In genomic region chr7:29213675-29214082, GRCm38 (mm10) we compare ENCODE assay signal across 8 mouse cellular contexts. TPM values are rescaled to one million over a fixed set of nuclear protein-coding genes. Genes with fewer than 3 reads are reported as not detected.
DNase-seq lines count a peak whose midpoint lies in the region; ATAC-seq lines count a peak whose summit lies in the region.

Gene Catsperg1, minus strand, starts transcription at chr7:29214035.

- 0 out of 2 replicates have a peak within 1 kb of the TSS, but pooled peaks have one; percentile 23 for H3K27ac ChIP-seq in forebrain, embryonic 15.5 days (replicated peaks)
- no peak within 1 kb of the TSS for H3K27ac ChIP-seq in liver, embryonic 11.5 days (ENCODE audit: low read depth, low read length)

- no peaks in the 10 kb centered on the region for H3K9me3 ChIP-seq in forebrain, embryonic 15.5 days
- H3K9me3 ChIP-seq in liver, embryonic 11.5 days (ENCODE audit: control insufficient read depth, low read length), result no peaks in the 10 kb centered on the region

- H3K9ac ChIP-seq in forebrain, embryonic 15.5 days (replicated peaks), result no peak within 1 kb of the TSS
- H3K9ac ChIP-seq in liver, embryonic 11.5 days (ENCODE audit: low read depth, low read length), result no peak within 1 kb of the TSS

- H3K27me3 ChIP-seq in forebrain, embryonic 15.5 days, result peaks cover 8% of the 10 kb centered on the region; the same call in 1 of the 2 replicates
- no peaks in the 10 kb centered on the region for H3K27me3 ChIP-seq in liver, embryonic 11.5 days (replicated peaks; ENCODE audit: control insufficient read depth, insufficient read depth, low read length)

- peaks cover 15% of the 10 kb centered on the region for H3K4me1 ChIP-seq in forebrain, embryonic 15.5 days
- peaks cover 10% of the 10 kb centered on the region for H3K4me1 ChIP-seq in liver, embryonic 11.5 days (replicated peaks; ENCODE audit: control insufficient read depth, insufficient read depth, low read length)

- peak within 1 kb of the TSS; percentile 31 for H3K4me3 ChIP-seq in forebrain, embryonic 15.5 days
- 0 out of 2 replicates have a peak within 1 kb of the TSS, but pooled peaks have one; percentile 7 for H3K4me3 ChIP-seq in liver, embryonic 11.5 days (ENCODE audit: low read depth, low read length)

- H3K4me2 ChIP-seq in forebrain, embryonic 15.5 days (replicated peaks), result peak within 1 kb of the TSS; percentile 46
- H3K4me2 ChIP-seq in liver, embryonic 11.5 days, result peak within 1 kb of the TSS; percentile 67

- no peaks in the 10 kb centered on the region for H3K36me3 ChIP-seq in forebrain, embryonic 15.5 days
- no peaks in the 10 kb centered on the region for H3K36me3 ChIP-seq in liver, embryonic 11.5 days (ENCODE audit: control insufficient read depth, insufficient read depth, low read length)

- 2% methylated on average over 20 of the region's 20 CpGs for WGBS in forebrain, embryonic 15.5 days
- WGBS in liver, embryonic 11.5 days, result 17% methylated on average over 20 of the region's 20 CpGs

- peak; percentile 42 for DNase-seq in right cerebral cortex, postnatal 4 days
- no peak for DNase-seq in right cerebral cortex, adult 2 months (ENCODE audit: low spot score in 2 of 2)
- DNase-seq in liver, embryonic 11.5 days (ENCODE audit: low spot score), result peak; percentile 46
- peak; percentile 87 for DNase-seq in retina, postnatal 1 day
- no peak for DNase-seq in right cerebral cortex, postnatal 36 days (ENCODE audit: low spot score in 2 of 2)
- no peak for DNase-seq in thymus, postnatal 14 days
- DNase-seq in thymus, postnatal 0 days (ENCODE audit: low spot score), result no peak

- peak; percentile 68 for ATAC-seq in forebrain, embryonic 15.5 days (replicated peaks)
- ATAC-seq in liver, embryonic 11.5 days (replicated peaks; ENCODE audit: low FRiP score), result no peak

RNA-seq across cellular contexts. Expression of gene Catsperg1, which starts in this region (rescaled TPM):
- 1.8 and 2.1 TPM in 2 replicates for polyA plus RNA-seq in forebrain, embryonic 15.5 days (2015; fragmentation: Nextera tagmentation; extraction: Ambion mirVana)
- polyA plus RNA-seq in liver, embryonic 11.5 days (2014; fragmentation: Nextera tagmentation; extraction: Ambion mirVana), result 0.31 and 0.64 TPM in 2 replicates
- polyA plus RNA-seq in thymus, postnatal 0 days (2015; fragmentation: Nextera tagmentation; extraction: Ambion mirVana), result 0.27 and 0.35 TPM in 2 replicates

Comparison
In these comparisons a context has a peak if more than half of its experiments do, and no peak if none do; other contexts are left out.
1. DNase-seq: peak in right cerebral cortex, postnatal 4 days (single experiment) and retina, postnatal 1 day (single experiment); none in right cerebral cortex, adult 2 months (0 of 2), right cerebral cortex, postnatal 36 days (0 of 2), thymus, postnatal 14 days (single experiment) and thymus, postnatal 0 days (single experiment).
2. Peak in DNase-seq, H3K4me3 ChIP-seq and H3K4me2 ChIP-seq in liver, embryonic 11.5 days; RNA of the gene not detected or under 1 TPM.